ENCODE assay signal across 9 mouse cellular contexts in the genomic region with DNA sequence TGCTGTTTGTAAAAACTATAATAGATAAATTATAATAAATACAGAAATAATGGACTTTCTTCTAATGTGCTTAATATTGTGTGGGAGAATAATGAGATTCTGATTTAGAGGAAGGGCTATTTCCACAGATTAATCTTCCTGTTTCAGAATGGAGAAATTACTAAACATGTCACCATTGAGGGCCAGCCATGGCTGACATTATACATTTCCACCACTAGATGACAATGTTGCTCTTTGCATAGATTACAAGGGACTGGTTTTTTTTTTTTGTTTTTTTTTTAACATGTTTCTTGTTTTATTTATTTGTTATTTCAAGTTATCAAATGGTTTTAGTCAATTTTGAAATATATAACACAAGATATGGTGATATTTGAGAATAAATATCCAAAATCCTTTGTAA.
DNase-seq lines count a peak whose midpoint lies in the region; ATAC-seq and TF ChIP-seq lines count a peak whose summit lies in the region.
"Had no signal": no experiment of that assay in that cellular context is flagged by ENCODE, and none has a peak within 500 bp of the region (broad histone marks: within the 10 kb centered on the region; RNA-seq: fewer than 3 reads in every experiment).

No protein-coding gene starts in this region.

- H3K27ac ChIP-seq in hindbrain, embryonic 11.5 days (ENCODE audit: low read depth, low read length), result no peak overlapping the region
- no peak overlapping the region for H3K27ac ChIP-seq in hindbrain, embryonic 13.5 days
- no peak overlapping the region for H3K27ac ChIP-seq in lung, postnatal 0 days (ENCODE audit: low read length)
- H3K27ac ChIP-seq in midbrain, embryonic 16.5 days (ENCODE audit: low read length), result no peak overlapping the region
- H3K27ac ChIP-seq: heart, embryonic 10.5 days had no signal

- DNase-seq in hindbrain, embryonic 11.5 days (ENCODE audit: low spot score), result peak; percentile 47
- peak; percentile 37 for DNase-seq in lung, postnatal 0 days (ENCODE audit: low spot score)
- no peak for DNase-seq in lung, postnatal 4 days
- DNase-seq in brain, adult 2 months (ENCODE audit: low read depth, low spot score), result peak; percentile 38
- no peak for DNase-seq in right cerebral cortex, postnatal 25 days
- no peak for DNase-seq in heart, postnatal 4 days

- no peak overlapping the region for H3K4me2 ChIP-seq in hindbrain, embryonic 11.5 days (replicated peaks; ENCODE audit: low read depth, low read length)
- no peak overlapping the region for H3K4me2 ChIP-seq in hindbrain, embryonic 13.5 days
- no peak overlapping the region for H3K4me2 ChIP-seq in lung, postnatal 0 days (replicated peaks; ENCODE audit: low read depth, low read length)
- no peak overlapping the region for H3K4me2 ChIP-seq in midbrain, embryonic 16.5 days (ENCODE audit: low read length)

- no peaks in the 10 kb centered on the region for H3K36me3 ChIP-seq in hindbrain, embryonic 11.5 days (ENCODE audit: control insufficient read depth, insufficient read depth, low read length)
- H3K36me3 ChIP-seq in hindbrain, embryonic 13.5 days, result no peaks in the 10 kb centered on the region
- no peaks in the 10 kb centered on the region for H3K36me3 ChIP-seq in lung, postnatal 0 days (ENCODE audit: insufficient read depth, low read length)
- H3K36me3 ChIP-seq in midbrain, embryonic 16.5 days (ENCODE audit: control insufficient read depth, insufficient read depth, low read length), result no peaks in the 10 kb centered on the region
- H3K36me3 ChIP-seq: heart, embryonic 10.5 days had no signal

- no peaks in the 10 kb centered on the region for H3K27me3 ChIP-seq in hindbrain, embryonic 11.5 days (ENCODE audit: control insufficient read depth, insufficient read depth, low read length)
- H3K27me3 ChIP-seq in hindbrain, embryonic 13.5 days, result no peaks in the 10 kb centered on the region
- H3K27me3 ChIP-seq in lung, postnatal 0 days (replicated peaks; ENCODE audit: insufficient read depth, low read length), result no peaks in the 10 kb centered on the region
- H3K27me3 ChIP-seq in midbrain, embryonic 16.5 days (ENCODE audit: control insufficient read depth, insufficient read depth, low read depth, low read length), result no peaks in the 10 kb centered on the region

- no peak overlapping the region for H3K9ac ChIP-seq in hindbrain, embryonic 11.5 days (ENCODE audit: low read depth, low read length)
- no peak overlapping the region for H3K9ac ChIP-seq in hindbrain, embryonic 13.5 days
- H3K9ac ChIP-seq in lung, postnatal 0 days (replicated peaks; ENCODE audit: low read depth), result no peak overlapping the region
- no peak overlapping the region for H3K9ac ChIP-seq in midbrain, embryonic 16.5 days (ENCODE audit: low read depth, low read length)

- H3K4me3 ChIP-seq in hindbrain, embryonic 11.5 days (ENCODE audit: low read depth, low read length), result no peak overlapping the region
- no peak overlapping the region for H3K4me3 ChIP-seq in hindbrain, embryonic 13.5 days
- H3K4me3 ChIP-seq in lung, postnatal 0 days (ENCODE audit: low read depth, low read length), result no peak overlapping the region
- H3K4me3 ChIP-seq in midbrain, embryonic 16.5 days (ENCODE audit: low read depth, low read length), result no peak overlapping the region
- H3K4me3 ChIP-seq: heart, embryonic 10.5 days had no signal

- TF ChIP-seq CTCF in lung, postnatal 0 days (IDR thresholded peaks at IDR 0.05), result peak; percentile 90

- peak; percentile 71; the same call in 1 of the 2 replicates for ATAC-seq in hindbrain, embryonic 11.5 days (ENCODE audit: low FRiP score)
- no peak for ATAC-seq in hindbrain, embryonic 13.5 days (ENCODE audit: low FRiP score)
- no peak for ATAC-seq in lung, postnatal 0 days
- ATAC-seq in midbrain, embryonic 16.5 days, result 0 out of 2 replicates have a peak, but pooled peaks have one; percentile 14

- H3K4me1 ChIP-seq in hindbrain, embryonic 11.5 days (replicated peaks; ENCODE audit: control insufficient read depth, insufficient read depth, low read length), result no peaks in the 10 kb centered on the region
- no peaks in the 10 kb centered on the region for H3K4me1 ChIP-seq in hindbrain, embryonic 13.5 days (replicated peaks)
- no peaks in the 10 kb centered on the region for H3K4me1 ChIP-seq in lung, postnatal 0 days (ENCODE audit: insufficient read depth, low read depth, low read length)
- no peaks in the 10 kb centered on the region for H3K4me1 ChIP-seq in midbrain, embryonic 16.5 days (ENCODE audit: control insufficient read depth, insufficient read depth, low read length)
- H3K4me1 ChIP-seq: heart, embryonic 10.5 days had no signal

- no peak for TF ChIP-seq EP300 in lung, postnatal 0 days (IDR thresholded peaks at IDR 0.05)

- H3K9me3 ChIP-seq in hindbrain, embryonic 11.5 days (ENCODE audit: control insufficient read depth, low read length), result no peaks in the 10 kb centered on the region
- H3K9me3 ChIP-seq in hindbrain, embryonic 13.5 days, result no peaks in the 10 kb centered on the region
- no peaks in the 10 kb centered on the region for H3K9me3 ChIP-seq in lung, postnatal 0 days (ENCODE audit: low read length)
- no peaks in the 10 kb centered on the region for H3K9me3 ChIP-seq in midbrain, embryonic 16.5 days (replicated peaks; ENCODE audit: control insufficient read depth, low read length, poor library complexity, severe bottlenecking)
- H3K9me3 ChIP-seq: heart, embryonic 10.5 days had no signal

Comparison
In these comparisons a context has a peak if more than half of its experiments do, and no peak if none do; other contexts are left out.
1. ATAC-seq: peak in hindbrain, embryonic 11.5 days (single experiment) and midbrain, embryonic 16.5 days (single experiment); none in hindbrain, embryonic 13.5 days (single experiment) and lung, postnatal 0 days (single experiment).
2. DNase-seq: peak in hindbrain, embryonic 11.5 days (single experiment), lung, postnatal 0 days (single experiment) and brain, adult 2 months (single experiment); none in lung, postnatal 4 days (0 of 2), right cerebral cortex, postnatal 25 days (single experiment) and heart, postnatal 4 days (single experiment).